Mouse (Mus musculus) midbrain, postnatal 0 days (tissue): ENCODE measurements around the gene Sun2. TPM values are rescaled to one million over a fixed set of nuclear protein-coding genes. Genes with fewer than 3 reads are reported as not detected.

ENCODE experiments used
- ATAC-seq: fragments of 200-750 bp; cut with Nextera tagmentation; 2 replicates; pipeline ENCODE4 v1.8.0; 2017; ENCODE audit warnings: moderate number of reproducible peaks, mild to moderate bottlenecking, moderate TSS enrichment, moderate library complexity; ENCODE audit not compliant: low FRiP score
- DNase-seq: peaks from one replicate; pipeline ENCODE4 v3.0.0-alpha.2; 2015; ENCODE audit warnings: low spot score
- H3K27ac ChIP-seq: fragments of 300-500 bp; sonication (generic); 2 replicates; pipeline ENCODE4 v1.5.1; 2014; ENCODE audit warnings: low read depth, mild to moderate bottlenecking, low read length, mixed read lengths
- H3K27me3 ChIP-seq: fragments of 300-500 bp; sonication (generic); 2 replicates; pipeline ENCODE4 v1.6.1; 2014; ENCODE audit warnings: low read length, control low read depth, mixed read lengths; ENCODE audit not compliant: insufficient read depth
- H3K36me3 ChIP-seq: fragments of 300-500 bp; sonication (generic); 2 replicates; pipeline ENCODE4 v1.6.1; 2014; ENCODE audit warnings: low read length, control low read depth, mixed read lengths; ENCODE audit not compliant: insufficient read depth
- H3K4me1 ChIP-seq: fragments of 300-500 bp; sonication (generic); 2 replicates; pipeline ENCODE4 v1.6.1; 2014; ENCODE audit warnings: mild to moderate bottlenecking, control low read depth, antibody characterized with exemption, low read length, mixed read lengths; ENCODE audit not compliant: insufficient read depth
- H3K4me2 ChIP-seq: fragments of 300-500 bp; sonication (generic); 2 replicates; pipeline ENCODE4 v1.6.1; 2014; ENCODE audit warnings: low read depth, mild to moderate bottlenecking, low read length, mixed read lengths; ENCODE audit not compliant: poor library complexity, severe bottlenecking
- H3K4me3 ChIP-seq: fragments of 300-500 bp; sonication (generic); 2 replicates; pipeline ENCODE4 v1.5.1; 2014; ENCODE audit warnings: low read depth, mild to moderate bottlenecking, low read length, moderate library complexity
- H3K9ac ChIP-seq: fragments of 300-500 bp; sonication (generic); replicated peaks from 2 replicates; pipeline ENCODE4 v1.6.1; 2014; ENCODE audit warnings: mild to moderate bottlenecking, low read length, moderate library complexity, mixed read lengths; ENCODE audit not compliant: poor library complexity, severe bottlenecking
- H3K9me3 ChIP-seq: fragments of 300-500 bp; sonication (generic); 2 replicates; pipeline ENCODE4 v1.6.1; 2016; ENCODE audit warnings: low read length, control low read depth
- CTCF ChIP-seq: IDR thresholded peaks from 2 replicates; pipeline ENCODE4 v1.5.1; 2016; ENCODE audit warnings: antibody characterized with exemption, mild to moderate bottlenecking
- WGBS: fragments of 180-500 bp; shearing (Covaris S2); extraction: QIAGEN DNeasy Blood & Tissue Kit; methylation state at CpG from one replicate; pipeline ENCODE4 v1.1.7; 2014; 5-methylcytosine and 5-hydroxymethylcytosine counted together
- polyA plus RNA-seq: library from polyadenylated mRNA; unstranded; fragments of >200 nt; fragmentation: Nextera tagmentation; extraction: Ambion mirVana; gene quantifications from 2 replicates; pipeline ENCODE4 v1.2.1, GENCODE M21; 2015
- total RNA-seq: library from RNA; depleted of rRNA; stranded (reverse); fragments of >200 nt; gene quantifications from 2 replicates; pipeline ENCODE4 v1.2.3, GENCODE M21; 2014

Sun2 gene
- total and polyA plus RNA-seq, 2 experiments from 2014 or later, result 3.1 to 33.7 TPM

DNA sequence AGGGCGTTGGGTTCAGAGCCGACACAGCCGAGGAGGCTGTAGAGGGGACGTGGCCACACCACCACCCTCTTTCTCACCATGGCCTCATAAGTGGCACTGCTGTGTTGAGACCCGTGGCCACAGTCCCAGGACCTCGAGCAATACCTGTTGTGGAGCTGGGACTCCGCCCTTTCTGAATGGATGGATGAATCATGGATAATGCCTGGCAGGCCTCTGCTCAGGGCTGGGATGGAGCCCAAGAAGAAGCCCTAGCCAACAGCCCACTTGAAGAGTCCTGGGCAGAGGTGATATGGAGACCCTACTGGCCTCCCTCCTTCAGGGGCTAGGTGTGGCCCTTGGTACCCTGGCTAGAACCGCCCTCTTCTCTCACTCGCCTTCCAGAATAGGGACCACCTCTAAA is 20.7 kb upstream of the Sun2 start:
- DNase-seq (no peak), ATAC-seq (no peak)
- 94% methylated on average over 9 of the region's 9 CpGs for WGBS
- Histone ChIP-seq H3K36me3 (peaks cover 41% of the 10 kb centered on the region), H3K27me3 (no peaks in the 10 kb centered on the region), H3K4me2 (no peak overlapping the region), H3K4me1 (no peaks in the 10 kb centered on the region), H3K9me3 (no peaks in the 10 kb centered on the region), H3K4me3 (no peak overlapping the region), H3K9ac (no peak overlapping the region), H3K27ac (no peak overlapping the region)
- TF ChIP-seq CTCF, result no peak

DNA sequence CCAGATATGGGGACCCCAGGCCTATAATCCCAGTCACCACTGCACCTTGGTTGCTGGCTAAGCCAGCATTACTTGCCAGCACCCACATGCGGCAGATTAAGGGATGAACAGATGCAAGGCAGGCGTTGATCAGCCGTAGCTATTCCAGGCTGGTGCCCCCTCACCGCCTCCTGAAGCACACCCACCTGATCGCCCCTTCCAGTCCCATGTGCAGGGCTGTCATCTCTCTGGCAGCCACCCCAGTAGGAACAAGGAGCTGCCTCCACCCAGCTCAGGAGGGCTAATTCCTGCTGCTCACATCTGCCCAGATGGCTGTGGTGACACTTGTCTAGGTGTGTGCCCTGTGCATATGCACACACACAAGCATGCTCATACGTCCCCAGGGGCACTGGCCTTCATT is 18.6 kb upstream of the Sun2 start:
- DNase-seq, result no peak
- H3K9ac ChIP-seq, result no peak overlapping the region
- no peak for TF ChIP-seq CTCF
- WGBS, result 85% methylated on average over 6 of the region's 6 CpGs
- peaks cover 41% of the 10 kb centered on the region for H3K36me3 ChIP-seq
- ATAC-seq, result no peak
- H3K27me3 ChIP-seq, result no peaks in the 10 kb centered on the region
- H3K27ac ChIP-seq, result no peak overlapping the region
- no peak overlapping the region for H3K4me3 ChIP-seq
- H3K9me3 ChIP-seq, result no peaks in the 10 kb centered on the region
- no peak overlapping the region for H3K4me2 ChIP-seq
- no peaks in the 10 kb centered on the region for H3K4me1 ChIP-seq

DNA sequence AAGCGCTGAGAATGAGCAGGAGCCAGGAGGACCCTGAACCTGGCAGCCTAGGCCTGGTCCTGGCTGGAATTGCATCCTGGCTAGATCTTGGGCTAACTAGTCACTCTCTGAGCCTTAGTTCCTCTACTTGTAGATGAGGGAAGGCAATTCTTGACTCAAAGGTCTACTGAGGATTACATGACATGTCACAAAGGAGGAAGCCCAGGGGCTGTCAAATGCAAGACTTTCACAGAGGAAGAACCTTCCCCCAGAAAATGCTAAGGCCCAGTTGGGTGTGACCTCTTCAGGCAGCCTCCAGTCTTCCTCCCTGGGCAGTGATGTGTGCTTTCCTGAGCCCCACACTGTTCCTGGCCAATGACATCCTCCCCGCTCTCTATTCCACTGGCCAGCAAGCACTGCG is 14.8 kb upstream of the Sun2 start:
- Histone ChIP-seq H3K9me3 (no peaks in the 10 kb centered on the region), H3K4me2 (no peak overlapping the region), H3K36me3 (peaks cover 13% of the 10 kb centered on the region), H3K4me3 (no peak overlapping the region), H3K9ac (no peak overlapping the region), H3K4me1 (no peaks in the 10 kb centered on the region), H3K27me3 (no peaks in the 10 kb centered on the region), H3K27ac (no peak overlapping the region)
- TF ChIP-seq CTCF, result no peak
- 89% methylated on average over 3 of the region's 3 CpGs for WGBS
- ATAC-seq (no peak), DNase-seq (no peak)

DNA sequence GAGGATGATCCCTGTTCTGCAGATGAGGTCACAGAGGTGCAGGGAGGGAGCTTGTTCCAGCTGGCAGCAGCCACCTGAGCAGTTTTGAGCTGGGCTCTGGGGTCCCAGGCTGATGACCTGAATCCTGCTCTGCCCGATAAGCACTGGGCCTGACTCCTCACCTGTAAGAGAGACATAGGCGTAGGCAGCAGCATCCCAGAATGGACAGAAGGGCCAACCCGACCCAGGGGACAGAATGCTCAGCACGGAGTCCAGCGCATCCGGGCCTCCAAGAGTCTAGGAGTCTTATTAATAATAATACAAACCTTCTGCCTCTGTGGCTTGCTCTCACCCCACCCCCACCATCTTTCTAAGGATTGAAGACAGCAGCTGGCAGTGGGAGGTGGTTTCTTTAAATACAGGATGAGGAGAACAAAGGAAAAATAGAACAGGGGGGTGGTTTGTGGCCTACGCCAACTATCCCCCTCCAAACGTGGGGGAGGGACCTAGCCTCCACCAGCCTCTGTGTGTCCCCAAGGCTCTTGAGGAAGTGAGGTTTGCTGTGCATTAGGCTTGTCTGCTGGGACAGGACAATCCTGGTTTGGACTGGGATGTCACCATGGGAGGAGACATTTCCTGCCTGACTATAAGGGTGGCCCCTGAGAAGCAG is 13.8 kb upstream of the Sun2 start:
- Histone ChIP-seq H3K4me3 (no peak overlapping the region), H3K36me3 (peaks cover 6% of the 10 kb centered on the region; the same call in 1 of the 2 replicates), H3K4me1 (no peaks in the 10 kb centered on the region), H3K27me3 (no peaks in the 10 kb centered on the region), H3K9me3 (no peaks in the 10 kb centered on the region), H3K27ac (no peak overlapping the region), H3K4me2 (no peak overlapping the region), H3K9ac (no peak overlapping the region)
- ATAC-seq, result no peak
- no peak for DNase-seq
- no peak for TF ChIP-seq CTCF
- 52% methylated on average over 8 of the region's 8 CpGs for WGBS

GRCm38 (mm10) chr15:79755176-79755575 is 12.8 kb upstream of the Sun2 start:
- Histone ChIP-seq H3K9me3 (no peaks in the 10 kb centered on the region), H3K9ac (no peak overlapping the region), H3K4me3 (no peak overlapping the region), H3K36me3 (no peaks in the 10 kb centered on the region), H3K4me1 (no peaks in the 10 kb centered on the region), H3K4me2 (no peak overlapping the region), H3K27ac (no peak overlapping the region), H3K27me3 (no peaks in the 10 kb centered on the region)
- WGBS, result 93% methylated on average over 4 of the region's 4 CpGs
- TF ChIP-seq CTCF, result no peak
- ATAC-seq, result no peak
- no peak for DNase-seq

GRCm38 (mm10) chr15:79753873-79754272 is 11.5 kb upstream of the Sun2 start:
- WGBS, result 56% methylated on average over 4 of the region's 4 CpGs
- no peak for TF ChIP-seq CTCF
- no peaks in the 10 kb centered on the region for H3K4me1 ChIP-seq
- no peak overlapping the region for H3K9ac ChIP-seq
- H3K9me3 ChIP-seq, result no peaks in the 10 kb centered on the region
- no peaks in the 10 kb centered on the region for H3K27me3 ChIP-seq
- no peak overlapping the region for H3K27ac ChIP-seq
- DNase-seq (no peak), ATAC-seq (no peak)
- no peaks in the 10 kb centered on the region for H3K36me3 ChIP-seq
- H3K4me2 ChIP-seq, result no peak overlapping the region
- no peak overlapping the region for H3K4me3 ChIP-seq
